16 mouse cellular contexts compared by ENCODE assay signal in the genomic region with DNA sequence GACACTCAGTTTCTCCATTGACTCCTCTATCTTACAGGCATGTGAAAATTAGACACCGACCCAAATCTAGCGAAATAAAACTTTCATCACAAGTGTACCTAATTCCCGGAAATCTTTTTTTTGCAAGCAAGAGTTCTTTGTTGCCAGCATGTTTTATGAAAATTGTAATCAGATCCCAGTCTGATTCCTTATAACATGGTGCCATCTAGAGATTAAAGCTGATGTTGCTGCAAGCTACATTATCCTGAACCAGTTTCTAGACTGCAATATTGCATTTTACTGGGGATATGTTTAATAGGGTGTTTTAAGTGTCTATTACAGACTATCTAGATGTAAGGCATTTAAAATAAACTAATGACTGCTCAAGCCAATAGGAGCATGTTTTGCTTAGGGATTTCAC.
DNase-seq lines count a peak whose midpoint lies in the region; ATAC-seq and TF ChIP-seq lines count a peak whose summit lies in the region.
"Had no signal": no experiment of that assay in that cellular context is flagged by ENCODE, and none has a peak within 500 bp of the region (broad histone marks: within the 10 kb centered on the region; RNA-seq: fewer than 3 reads in every experiment).

No protein-coding gene starts in this region.

- no peak overlapping the region for H3K27ac ChIP-seq in hindbrain, embryonic 16.5 days (ENCODE audit: low read depth, low read length)
- H3K27ac ChIP-seq in hindbrain, embryonic 12.5 days = no peak overlapping the region
- H3K27ac ChIP-seq in liver, postnatal 0 days (ENCODE audit: low read depth) = no peak overlapping the region
- H3K27ac ChIP-seq: hindbrain, embryonic 13.5 days; kidney, embryonic 15.5 days had no signal

- peak; percentile 45 for DNase-seq in embryo, embryonic 10.5 days (ENCODE audit: low spot score)
- no peak for DNase-seq in embryo, embryonic 10 days (ENCODE audit: low spot score)
- no peak for DNase-seq in liver, postnatal 0 days
- DNase-seq in liver = no peak
- peak; percentile 52 for DNase-seq in retina, embryonic 14.5 days (ENCODE audit: low spot score)
- DNase-seq: adrenal gland, postnatal 25 days; cerebellum, adult 18-20 months; heart, adult 11 months; thymus, postnatal 14 days had no signal

- no peak overlapping the region for H3K9ac ChIP-seq in hindbrain, embryonic 16.5 days (ENCODE audit: low read depth, low read length)
- no peak overlapping the region for H3K9ac ChIP-seq in hindbrain, embryonic 12.5 days
- H3K9ac ChIP-seq in liver, postnatal 0 days (replicated peaks) = no peak overlapping the region
- H3K9ac ChIP-seq: hindbrain, embryonic 13.5 days; kidney, embryonic 15.5 days had no signal

- no peak overlapping the region for H3K4me2 ChIP-seq in hindbrain, embryonic 16.5 days (ENCODE audit: low read length)
- H3K4me2 ChIP-seq in hindbrain, embryonic 12.5 days (replicated peaks) = no peak overlapping the region
- no peak overlapping the region for H3K4me2 ChIP-seq in liver, postnatal 0 days (ENCODE audit: low read depth, low read length)
- H3K4me2 ChIP-seq: hindbrain, embryonic 13.5 days; kidney, embryonic 15.5 days; liver, embryonic 11.5 days had no signal

- no peak for TF ChIP-seq EP300 in liver, postnatal 0 days (IDR thresholded peaks at IDR 0.05; ENCODE audit: low read depth)

- H3K4me1 ChIP-seq in hindbrain, embryonic 16.5 days (ENCODE audit: control insufficient read depth, insufficient read depth, low read depth, low read length) = no peaks in the 10 kb centered on the region
- H3K4me1 ChIP-seq in hindbrain, embryonic 12.5 days = no peaks in the 10 kb centered on the region
- no peaks in the 10 kb centered on the region for H3K4me1 ChIP-seq in liver, postnatal 0 days (ENCODE audit: insufficient read depth)
- H3K4me1 ChIP-seq: hindbrain, embryonic 13.5 days; kidney, embryonic 15.5 days had no signal

- WGBS in hindbrain, embryonic 16.5 days = 69% methylated on average over 3 of the region's 3 CpGs
- WGBS in hindbrain, embryonic 12.5 days = 76% methylated on average over 3 of the region's 3 CpGs
- WGBS in liver, postnatal 0 days (ENCODE audit: insufficient replicate concordance) = 77% methylated on average over 3 of the region's 3 CpGs

- no peaks in the 10 kb centered on the region for H3K27me3 ChIP-seq in hindbrain, embryonic 16.5 days (replicated peaks; ENCODE audit: control insufficient read depth, insufficient read depth, low read length)
- H3K27me3 ChIP-seq in hindbrain, embryonic 12.5 days = no peaks in the 10 kb centered on the region
- H3K27me3 ChIP-seq in liver, postnatal 0 days (ENCODE audit: insufficient read depth, low read length) = no peaks in the 10 kb centered on the region
- H3K27me3 ChIP-seq: hindbrain, embryonic 13.5 days; kidney, embryonic 15.5 days had no signal

- H3K4me3 ChIP-seq in hindbrain, embryonic 16.5 days (ENCODE audit: low read length) = no peak overlapping the region
- no peak overlapping the region for H3K4me3 ChIP-seq in hindbrain, embryonic 12.5 days
- no peak overlapping the region for H3K4me3 ChIP-seq in liver, postnatal 0 days (ENCODE audit: low read depth, low read length)
- H3K4me3 ChIP-seq: hindbrain, embryonic 13.5 days; kidney, embryonic 15.5 days had no signal

- H3K36me3 ChIP-seq in hindbrain, embryonic 16.5 days (ENCODE audit: control insufficient read depth, insufficient read depth, low read length) = no peaks in the 10 kb centered on the region
- H3K36me3 ChIP-seq in hindbrain, embryonic 12.5 days = no peaks in the 10 kb centered on the region
- no peaks in the 10 kb centered on the region for H3K36me3 ChIP-seq in liver, postnatal 0 days (replicated peaks; ENCODE audit: insufficient read depth, low read length)
- H3K36me3 ChIP-seq: G1E; hindbrain, embryonic 13.5 days; kidney, embryonic 15.5 days had no signal

- TF ChIP-seq CTCF in liver, postnatal 0 days (IDR thresholded peaks at IDR 0.05; ENCODE audit: low read depth) = peak; percentile 28; the same call in 1 of the 2 replicates

- H3K9me3 ChIP-seq in hindbrain, embryonic 16.5 days (ENCODE audit: control insufficient read depth, low read length) = no peaks in the 10 kb centered on the region
- H3K9me3 ChIP-seq in hindbrain, embryonic 12.5 days (replicated peaks) = no peaks in the 10 kb centered on the region
- H3K9me3 ChIP-seq in liver, postnatal 0 days (ENCODE audit: low read length) = no peaks in the 10 kb centered on the region
- H3K9me3 ChIP-seq: G1E; hindbrain, embryonic 13.5 days; kidney, embryonic 15.5 days had no signal

- 0 out of 2 replicates have a peak, but pooled peaks have one; percentile 40 for ATAC-seq in hindbrain, embryonic 16.5 days
- ATAC-seq in hindbrain, embryonic 12.5 days (ENCODE audit: low FRiP score) = no peak
- ATAC-seq in liver, postnatal 0 days = no peak
- no peak for ATAC-seq in cerebellum, adult (ENCODE audit: insufficient number of reproducible peaks, low FRiP score, low TSS enrichment)

Comparison
In these comparisons a context has a peak if more than half of its experiments do, and no peak if none do; other contexts are left out.
1. DNase-seq: peak in embryo, embryonic 10.5 days (single experiment) and retina, embryonic 14.5 days (single experiment); none in embryo, embryonic 10 days (single experiment), liver, postnatal 0 days (single experiment) and liver (single experiment).